Mouse (Mus musculus) kidney, embryonic 15.5 days (tissue): ENCODE results near the gene Immp1l. TPM values are rescaled to one million over a fixed set of nuclear protein-coding genes. Genes with fewer than 3 reads are reported as not detected.

Source experiments
- microRNA-seq: library from miRNA; unstranded; fragments of <30 nt; microRNA quantifications from one replicate; pipeline ENCODE4, GENCODE M21; 2016
- polyA plus RNA-seq: library from polyadenylated mRNA; unstranded; fragments of >200 nt; fragmentation: Nextera tagmentation; extraction: Ambion mirVana; gene quantifications from 2 replicates; pipeline ENCODE4 v1.2.1, GENCODE M21; 2015

The Immp1l gene
- polyA plus RNA-seq, 1 experiment from 2014 or later: 125 TPM

Small RNAs within 50 kb of the gene (microRNA-seq; reads per million reads assigned to microRNA genes)
- gene Gm22002: not detected

Other genes starting within 250 kb of the Immp1l start
- 0.18 and 0.19 TPM in 2 replicates for gene Pax6, start 235.7 kb upstream of the Immp1l start, polyA plus RNA-seq
- 39.3 and 40.9 TPM in 2 replicates for gene Elp4, start 74 bp upstream of the Immp1l start, polyA plus RNA-seq
- 40.9 and 41.7 TPM in 2 replicates for gene Dnajc24, start 98.9 kb downstream of the Immp1l start, polyA plus RNA-seq